In genomic region chr11:31671354-31672169, GRCm38 (mm10) we compare ENCODE assay signal across 8 mouse cellular contexts. TPM values are rescaled to one million over a fixed set of nuclear protein-coding genes. Genes with fewer than 3 reads are reported as not detected.
DNase-seq lines count a peak whose midpoint lies in the region; ATAC-seq and TF ChIP-seq lines count a peak whose summit lies in the region.

TSS of gene Bod1 (minus strand) at chr11:31671885.

- H3K27me3 ChIP-seq in hindbrain, postnatal 0 days (ENCODE audit: insufficient read depth, low read length), result no peaks in the 10 kb centered on the region

- DNase-seq in WW6 (ENCODE audit: low read depth, low spot score), result peak; percentile 89
- DNase-seq in cerebellum, postnatal 4 days (ENCODE audit: low spot score in 2 of 2), result peak; percentile 85 to 88
- DNase-seq in gastrocnemius, adult 2 months, result peak; percentile 95
- peak; percentile 99 for DNase-seq in hindbrain, postnatal 0 days (ENCODE audit: low spot score)
- peak; percentile 94 to 95 for DNase-seq in left cerebral cortex, adult 2 months (ENCODE audit: extremely low spot score in 1 of 2, low spot score in 2 of 2)
- peak; percentile 97 for DNase-seq in right cerebral cortex, adult 2 months (ENCODE audit: low spot score in 2 of 2)
- peak; percentile 94 for DNase-seq in urinary bladder, postnatal 14 days (ENCODE audit: low spot score)

- intact Hi-C loops in gastrocnemius, adult 2 months (cut with DNase I), result no loop called here
- intact Hi-C loops in left cerebral cortex, adult 2 months (cut with DNase I), result loop anchor here (10.0 kb wide), 1 partner anchor 653 kb away; no protein-coding TSS in a partner anchor

- H3K4me3 ChIP-seq in gastrocnemius, adult 2 months, result peak within 1 kb of the TSS; percentile 96
- peak within 1 kb of the TSS; percentile 78 for H3K4me3 ChIP-seq in hindbrain, postnatal 0 days (ENCODE audit: low read length)
- peak within 1 kb of the TSS; percentile 62 for H3K4me3 ChIP-seq in left cerebral cortex, adult 2 months

- H3K27ac ChIP-seq in gastrocnemius, adult 2 months, result peak within 1 kb of the TSS; percentile 90
- peak within 1 kb of the TSS; percentile 77 for H3K27ac ChIP-seq in hindbrain, postnatal 0 days
- H3K27ac ChIP-seq in left cerebral cortex, adult 2 months, result peak within 1 kb of the TSS; percentile 84

- peaks cover 18% of the 10 kb centered on the region; the same call in 1 of the 2 replicates for H3K36me3 ChIP-seq in hindbrain, postnatal 0 days (ENCODE audit: insufficient read depth, low read length)

- H3K9me3 ChIP-seq in hindbrain, postnatal 0 days (ENCODE audit: low read length), result no peaks in the 10 kb centered on the region

- peak; percentile 96 for ATAC-seq in hindbrain, postnatal 0 days
- peak; percentile 99 for ATAC-seq in megakaryocyte, adult 5-6 weeks (ENCODE audit: poor library complexity, severe bottlenecking)

- H3K9ac ChIP-seq in hindbrain, postnatal 0 days (replicated peaks; ENCODE audit: low read length), result peak within 1 kb of the TSS; percentile 92

- peak within 1 kb of the TSS; percentile 80 for H3K4me2 ChIP-seq in hindbrain, postnatal 0 days (ENCODE audit: low read depth, low read length)

- under 1% methylated on average over 67 of the region's 76 CpGs for WGBS in hindbrain, postnatal 0 days

- H3K4me1 ChIP-seq in hindbrain, postnatal 0 days (ENCODE audit: insufficient read depth, low read length), result peaks cover 9% of the 10 kb centered on the region; the same call in 1 of the 2 replicates

- TF ChIP-seq CTCF in gastrocnemius, adult 2 months (IDR thresholded peaks at IDR 0.05), result no peak
- TF ChIP-seq CTCF in hindbrain, postnatal 0 days (IDR thresholded peaks at IDR 0.05; ENCODE audit: low read depth), result no peak
- no peak for TF ChIP-seq CTCF in left cerebral cortex, adult 2 months (IDR thresholded peaks at IDR 0.05)

RNA-seq across cellular contexts. Expression of gene Bod1, which starts in this region (rescaled TPM):
- total RNA-seq in gastrocnemius, adult 2 months (2021), result 100 to 1,000 TPM; 137 to 158 TPM
- total RNA-seq in hindbrain, postnatal 0 days (2014; rRNA removed), result 91.2 and 113 TPM in 2 replicates
- 125 and 134 TPM in 2 replicates for polyA plus RNA-seq in hindbrain, postnatal 0 days (2015; fragmentation: Nextera tagmentation; extraction: Ambion mirVana)
- total RNA-seq in left cerebral cortex, adult 2 months (2021), result 100 to 1,000 TPM; 100 to 101 TPM
- 7.1 and 9.7 TPM in 2 replicates for total RNA-seq in megakaryocyte, adult 5-6 weeks (2015)
- 8.3 and 12.7 TPM in 2 replicates for total RNA-seq in megakaryocyte, adult 5-6 weeks (2017)

Comparison
In these comparisons a context has a peak if more than half of its experiments do, and no peak if none do; other contexts are left out.
1. Peak in every context shown above with its lines: DNase-seq, ATAC-seq, H3K4me3 ChIP-seq and H3K27ac ChIP-seq.